Mouse (Mus musculus) urinary bladder, adult 18-20 months (tissue): ENCODE measurements around the gene Ndufa3.

Experiments used
- DNase-seq, 2 experiments: peaks; one replicate each; pipeline ENCODE4 v3.0.0; 2022; ENCODE audit warnings: low spot score in 2 of 2, mixed read lengths in 2 of 2

Gene Ndufa3

DNA sequence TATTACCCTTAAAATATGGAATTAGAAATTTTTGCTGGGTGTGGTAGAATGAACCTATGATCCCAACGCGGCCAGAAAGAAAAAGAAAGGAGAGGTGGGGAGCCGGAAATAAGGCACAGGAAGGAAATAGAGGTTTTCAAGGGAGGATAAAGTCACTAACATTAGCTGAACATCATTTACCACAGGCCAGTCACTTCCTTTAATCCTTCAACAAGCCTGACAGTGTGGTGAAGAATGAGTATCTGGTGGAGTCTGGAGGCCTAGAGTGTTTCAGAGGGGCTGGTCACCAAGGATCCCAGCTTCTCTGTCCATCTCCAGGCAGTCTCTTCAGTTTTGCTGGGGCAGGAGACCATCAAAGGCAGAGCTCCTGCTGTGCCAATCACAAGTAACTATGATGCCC is 6.7 kb upstream of the Ndufa3 start:
- no peak for DNase-seq

DNA sequence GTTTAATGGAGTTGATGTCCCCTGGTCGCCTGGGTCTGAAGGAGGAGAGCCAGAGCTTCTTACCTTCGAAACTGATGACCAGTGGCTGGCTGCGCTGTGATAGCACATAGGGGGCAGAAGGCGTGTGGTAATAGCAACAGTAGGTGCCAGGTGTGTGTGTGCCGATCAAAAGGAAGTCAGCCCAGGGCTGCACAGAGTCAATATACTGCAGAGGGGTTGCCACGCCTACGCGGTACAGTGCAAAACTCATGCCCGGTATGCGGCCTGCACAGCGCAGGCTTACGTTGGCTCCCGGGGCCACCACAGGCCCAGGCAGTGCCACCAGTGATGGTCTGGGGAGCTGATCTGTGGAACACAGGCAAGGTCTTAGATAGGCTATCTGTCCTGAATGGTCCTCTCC is 6.2 kb upstream of the Ndufa3 start:
- no peak for DNase-seq

DNA sequence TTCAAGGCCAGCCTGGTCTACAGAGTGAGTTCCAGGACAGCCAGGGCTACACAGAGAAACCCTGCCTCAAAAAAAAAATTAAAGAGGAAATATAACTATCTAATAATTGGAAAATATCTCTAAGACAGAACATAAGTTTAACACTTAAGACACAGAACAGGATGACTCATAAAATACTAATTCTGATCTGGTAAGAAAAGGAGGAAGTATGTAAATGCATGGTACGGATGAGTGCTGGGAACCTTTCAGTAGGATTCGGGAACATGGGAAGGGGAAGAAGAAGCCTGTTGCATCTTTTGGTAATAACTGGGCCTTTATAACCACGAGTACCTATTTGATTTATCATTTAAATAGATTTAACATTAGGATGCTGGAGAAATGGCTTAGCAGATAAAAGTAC is 3.2 kb upstream of the Ndufa3 start:
- DNase-seq, result no peak

DNA sequence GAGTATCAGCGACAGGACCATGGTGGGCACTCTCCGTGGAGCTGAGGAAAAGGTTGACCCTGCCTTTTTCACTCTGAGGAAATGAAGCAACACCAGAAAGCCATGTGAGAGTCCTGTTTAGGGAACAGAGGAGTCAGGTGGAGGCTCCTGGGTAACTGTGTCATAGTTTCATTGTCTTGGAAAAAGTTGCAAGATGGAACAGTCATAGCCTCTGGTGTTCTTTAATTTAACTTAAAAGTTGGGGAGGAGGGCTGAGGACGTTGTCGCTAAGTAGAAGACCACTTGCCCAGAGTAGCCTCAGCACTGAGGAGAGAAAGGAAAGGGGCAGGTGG is 1.1 kb upstream of the Ndufa3 start, which contains the start of gene Oscar:
TSS of gene Oscar (minus strand) at position 101 of the 332 bp plus-strand sequence.
- no peak for DNase-seq

DNA sequence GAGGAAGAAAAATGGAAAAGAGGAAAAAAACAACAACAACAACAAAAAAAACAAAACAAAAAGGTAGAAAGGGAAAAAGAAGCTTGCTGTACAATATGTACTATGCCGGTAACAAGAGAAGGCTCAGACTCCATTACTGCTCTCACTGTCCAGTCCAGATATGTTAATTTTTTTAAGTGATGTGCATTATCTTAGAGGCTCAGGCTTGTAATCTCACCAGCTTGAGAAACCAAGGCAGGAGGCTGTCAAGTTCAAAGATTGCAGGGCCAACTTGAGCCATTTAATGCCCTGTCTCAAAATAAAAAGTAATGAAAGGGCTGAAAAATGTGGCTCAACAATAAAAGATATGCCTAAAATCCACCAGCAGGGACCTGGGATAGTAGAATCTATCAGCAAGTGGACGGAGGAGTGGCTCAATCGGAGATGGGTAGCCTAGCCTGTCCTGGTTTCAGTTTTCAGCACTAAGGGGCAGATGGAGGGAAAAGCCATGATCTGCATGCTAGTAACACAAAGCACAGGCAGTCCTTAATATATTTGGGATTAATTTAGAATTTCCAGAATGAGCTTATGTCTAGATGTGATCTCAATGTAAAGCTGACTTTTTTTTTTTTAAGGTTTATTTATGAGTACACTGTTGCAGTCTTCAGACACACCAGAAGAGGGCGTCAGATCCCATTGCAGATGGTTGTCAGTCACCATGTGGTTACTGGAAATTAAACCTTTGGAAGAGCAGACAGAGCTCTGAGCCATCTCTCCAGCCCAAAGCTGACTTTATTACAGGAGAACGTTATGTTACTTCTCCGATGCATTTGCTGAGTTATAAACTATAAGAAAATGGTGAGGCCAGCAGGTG is 558 bp upstream of the Ndufa3 start:
- DNase-seq, result no peak

DNA sequence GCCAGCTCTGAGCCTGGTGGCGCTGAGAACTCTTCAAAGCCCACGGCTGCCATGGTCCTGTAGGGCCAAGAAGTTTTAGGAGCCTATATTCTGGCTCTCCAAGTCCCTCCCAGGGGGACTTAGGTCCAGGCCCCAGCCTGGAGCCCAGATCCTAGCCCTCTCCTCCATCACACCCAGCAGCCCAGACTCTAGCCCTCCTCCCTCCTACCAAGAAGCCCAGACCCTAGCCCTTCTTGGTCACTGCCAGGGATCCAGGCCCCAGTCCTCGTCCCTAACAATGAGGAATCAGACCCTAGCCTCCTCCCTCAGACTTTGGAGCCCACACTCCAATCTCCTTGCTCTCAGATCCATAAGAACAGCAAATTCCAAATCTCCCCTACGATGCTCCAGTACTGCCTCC is 11.9 kb downstream of the Ndufa3 start:
- DNase-seq, result no peak

DNA sequence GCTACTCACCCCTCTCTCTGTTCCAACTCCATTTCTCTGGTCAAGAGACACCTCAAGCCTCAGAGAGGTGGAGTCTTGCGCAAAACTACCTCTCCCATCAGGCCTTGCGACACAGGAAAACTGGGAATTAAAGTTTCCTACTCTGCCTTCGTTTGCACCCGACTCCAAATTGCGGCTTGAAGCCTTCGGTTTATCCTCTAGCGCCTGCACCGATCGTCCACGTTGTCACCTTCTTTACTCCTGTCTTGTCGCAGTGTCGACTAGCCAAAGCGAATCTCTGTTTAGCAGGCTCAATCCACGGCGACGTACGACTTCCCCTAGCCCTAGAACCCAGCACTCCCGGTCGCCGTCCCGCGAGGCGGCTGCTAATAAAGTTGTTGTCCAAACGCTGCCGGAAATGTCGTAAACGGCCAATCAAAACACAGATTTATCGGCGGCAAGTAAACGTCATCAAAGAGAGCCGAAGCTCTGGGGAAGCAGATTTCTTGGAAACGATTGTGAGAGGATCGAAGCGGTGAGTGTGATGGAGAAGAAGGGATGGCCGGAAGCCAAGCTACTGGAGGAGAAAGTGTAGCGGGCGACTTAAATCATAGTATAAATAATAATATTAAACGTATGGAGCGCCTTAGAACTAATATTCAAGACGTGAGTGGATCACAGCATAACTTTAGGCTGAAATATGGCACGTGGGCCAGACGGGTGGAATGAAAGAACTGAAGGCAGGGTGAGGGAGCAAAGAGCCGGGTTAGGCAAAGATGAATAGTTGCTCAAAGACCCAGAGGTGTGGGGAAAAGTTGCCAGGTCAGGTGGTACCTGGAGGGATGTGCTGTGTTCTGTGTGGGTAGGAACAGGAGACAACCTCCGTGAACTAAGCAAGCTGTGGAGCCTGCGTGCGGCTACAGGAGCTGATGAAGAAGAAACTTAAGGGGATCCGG is 12.6 kb downstream of the Ndufa3 start, which contains the start of the genes Tfpt and Prpf31:
TSS of gene Tfpt (minus strand) at position 387 of the 935 bp plus-strand sequence.
TSS of gene Prpf31 (plus strand) at position 443 of the 935 bp plus-strand sequence.
- peak; percentile 91 to 92 for DNase-seq

DNA sequence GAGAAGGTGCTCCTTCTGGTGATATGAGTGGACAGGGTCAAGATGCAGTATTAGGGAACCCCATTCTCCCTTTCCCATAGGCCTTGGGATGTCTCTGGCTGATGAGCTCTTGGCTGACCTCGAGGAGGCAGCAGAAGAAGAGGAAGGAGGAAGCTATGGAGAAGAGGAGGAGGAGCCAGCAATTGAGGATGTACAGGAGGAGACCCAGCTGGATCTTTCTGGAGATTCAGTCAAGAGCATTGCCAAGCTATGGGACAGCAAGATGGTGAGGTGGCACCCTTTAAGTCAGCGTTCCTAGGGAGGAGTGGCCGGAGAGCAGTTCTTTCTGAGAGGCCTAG is 13.3 kb downstream of the Ndufa3 start:
- DNase-seq, result no peak

DNA sequence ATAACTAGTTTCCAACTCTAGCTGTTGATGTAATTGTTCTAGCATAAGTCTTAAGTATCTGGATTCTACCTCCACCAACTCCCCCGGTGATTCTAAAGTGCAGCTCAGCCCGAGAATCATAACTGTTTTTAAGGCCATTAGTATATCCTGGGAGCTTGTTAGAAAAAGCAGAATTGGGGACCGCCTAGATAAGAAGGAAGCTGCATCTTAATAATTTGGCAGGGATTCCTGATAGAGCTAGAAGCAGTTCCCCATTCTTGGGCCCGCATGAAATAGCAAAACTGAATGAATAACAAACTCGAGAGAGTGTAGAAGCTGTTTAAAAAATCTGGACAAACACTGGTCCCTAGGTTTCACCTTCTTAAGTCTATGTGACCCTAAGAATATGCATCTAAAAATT is 26.2 kb downstream of the Ndufa3 start:
- DNase-seq, result no peak

DNA sequence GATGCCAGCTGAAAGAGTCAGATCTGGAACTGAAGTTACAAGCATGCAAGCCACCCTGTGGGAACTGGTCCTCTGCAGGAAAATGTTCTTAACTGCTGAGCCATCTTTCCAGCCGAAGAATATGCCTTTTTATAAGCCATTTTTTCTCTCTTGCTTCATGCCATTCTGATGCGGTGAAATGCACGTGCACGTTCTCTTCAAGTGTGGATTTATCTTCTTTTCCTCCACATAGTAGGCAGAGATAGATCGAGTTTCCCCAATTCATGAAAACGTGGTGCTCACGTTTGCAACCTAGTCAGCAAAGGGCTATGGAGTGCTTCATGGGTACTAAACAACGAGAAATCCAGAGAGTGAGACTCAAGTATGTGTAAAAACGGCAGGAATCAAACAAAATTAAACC is 26.7 kb downstream of the Ndufa3 start:
- no peak for DNase-seq

DNA sequence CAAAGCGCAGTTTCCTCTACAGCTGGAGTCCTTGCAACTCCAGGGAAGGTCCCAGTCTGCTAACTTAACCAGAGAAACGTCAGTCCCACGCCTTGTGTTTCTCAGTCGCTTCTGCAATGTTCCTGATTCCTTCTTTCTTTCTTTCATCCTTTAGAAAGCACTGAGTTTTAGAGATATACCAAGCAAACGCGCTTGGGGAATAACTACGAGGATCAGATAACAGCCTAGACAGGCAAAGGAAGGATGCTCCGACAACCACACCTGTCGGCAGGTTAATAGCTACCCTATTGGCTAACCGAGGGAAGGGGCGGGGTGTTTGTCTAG is 27.1 kb downstream of the Ndufa3 start:
- peak in 1 of 2 experiments; percentile 93 for DNase-seq

DNA sequence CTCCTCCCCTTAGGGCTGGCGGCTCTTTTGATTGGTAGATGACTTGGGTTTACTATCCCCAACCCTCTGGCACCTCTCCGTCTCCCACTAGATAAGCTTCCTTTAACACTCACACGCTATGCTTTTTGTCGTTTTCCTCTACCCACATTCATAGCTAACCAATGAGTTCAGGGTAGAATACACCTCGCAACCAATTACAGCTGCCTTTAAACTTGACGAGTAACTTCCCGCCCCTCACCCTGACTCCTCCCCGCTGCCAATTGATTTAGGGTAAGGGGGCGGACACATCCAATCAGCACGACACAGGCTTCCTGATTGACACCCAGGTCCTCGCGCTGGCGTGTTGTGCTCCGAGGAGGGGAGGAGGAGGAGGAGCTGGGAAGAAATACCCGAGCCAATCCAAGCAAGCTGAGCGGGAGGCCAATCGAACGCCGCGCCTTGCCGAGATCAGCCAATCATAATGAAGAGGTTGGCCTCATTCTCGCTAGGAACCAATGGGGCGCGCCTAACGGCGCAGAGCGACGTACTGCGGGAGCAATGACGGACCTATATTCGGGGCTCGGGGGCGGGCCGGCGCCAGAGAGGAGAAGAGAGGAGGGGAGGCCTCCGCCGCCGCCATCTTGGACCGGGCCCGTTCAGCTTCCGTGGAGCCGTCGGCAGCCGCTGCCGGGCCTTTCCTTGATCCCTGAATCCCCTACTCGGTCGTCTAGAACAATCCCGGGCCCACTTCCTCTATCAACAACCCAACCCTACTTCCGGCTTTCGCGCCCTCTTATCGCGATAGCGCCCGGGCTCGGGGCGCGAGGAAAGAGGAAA is 27.7 kb downstream of the Ndufa3 start, which contains the start of gene Cnot3:
TSS of gene Cnot3 (plus strand) at position 597 of the 816 bp plus-strand sequence.
- DNase-seq, result peak; percentile 91 to 99

DNA sequence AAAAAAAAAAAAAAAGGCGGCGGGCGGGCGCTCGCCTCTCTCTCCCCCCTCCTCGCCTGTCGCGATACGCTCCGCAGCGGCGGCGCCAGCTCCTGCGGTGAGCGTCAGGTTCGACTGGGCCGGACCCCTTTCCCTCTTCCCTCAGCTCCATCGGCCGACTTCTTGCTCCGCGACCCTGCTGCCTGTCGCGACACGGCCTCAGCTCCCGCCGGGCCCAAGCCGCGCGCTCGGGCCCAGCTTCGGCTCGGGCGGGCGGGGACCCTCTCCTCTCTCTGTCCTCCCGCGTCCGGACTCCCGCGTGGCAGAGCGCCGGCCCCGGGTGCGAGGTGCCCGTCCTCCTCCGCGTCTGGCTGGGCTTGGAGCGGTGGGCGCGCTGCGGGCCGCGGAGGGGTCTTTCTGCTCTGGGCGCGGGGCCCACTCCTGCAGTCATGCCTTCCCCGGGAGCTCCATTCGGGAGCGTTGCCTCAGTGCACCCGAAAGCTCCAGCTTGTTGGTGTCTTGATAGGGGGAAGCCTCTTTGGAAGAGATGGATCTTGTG is 28.4 kb downstream of the Ndufa3 start:
- no peak for DNase-seq

DNA sequence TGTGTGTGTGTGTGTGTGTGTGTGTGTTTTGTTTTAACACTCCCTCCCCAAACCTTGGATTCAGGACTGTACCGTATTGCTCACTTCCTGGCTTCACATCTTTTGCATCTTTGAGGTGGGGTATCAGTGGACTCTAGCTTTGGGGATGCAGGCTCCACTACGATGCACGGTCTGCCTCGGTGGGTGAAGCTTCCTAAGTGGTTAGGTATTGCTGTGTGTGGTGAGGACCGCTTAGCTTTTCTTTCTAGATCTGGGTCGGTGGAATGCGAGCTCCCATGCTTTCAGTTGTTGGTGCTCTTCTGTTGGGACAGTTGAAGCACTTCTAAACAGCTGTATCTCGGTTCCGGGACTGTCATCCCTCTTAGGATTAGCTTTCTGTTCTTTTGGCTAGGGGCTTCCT is 29.0 kb downstream of the Ndufa3 start:
- DNase-seq, result no peak

DNA sequence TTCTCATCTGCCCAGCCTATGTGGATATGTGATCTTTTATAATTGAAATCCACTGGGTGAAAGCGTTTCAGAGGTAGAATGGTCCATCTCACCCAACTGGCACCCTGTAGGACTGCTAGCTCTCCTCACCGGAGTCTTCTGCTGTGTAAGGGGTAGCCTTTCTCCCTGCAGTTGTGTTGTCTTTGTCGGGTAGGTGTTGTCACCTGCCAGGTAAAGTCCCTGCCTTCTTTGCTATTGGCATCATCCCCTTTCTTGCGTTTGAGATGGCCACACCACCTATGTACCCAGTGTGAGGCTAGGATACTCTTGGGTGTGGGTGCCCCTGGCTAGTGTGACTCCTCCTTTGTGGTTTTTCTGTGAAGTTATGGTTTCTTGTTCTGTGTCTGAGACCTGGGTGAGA is 29.5 kb downstream of the Ndufa3 start:
- DNase-seq, result no peak

DNA sequence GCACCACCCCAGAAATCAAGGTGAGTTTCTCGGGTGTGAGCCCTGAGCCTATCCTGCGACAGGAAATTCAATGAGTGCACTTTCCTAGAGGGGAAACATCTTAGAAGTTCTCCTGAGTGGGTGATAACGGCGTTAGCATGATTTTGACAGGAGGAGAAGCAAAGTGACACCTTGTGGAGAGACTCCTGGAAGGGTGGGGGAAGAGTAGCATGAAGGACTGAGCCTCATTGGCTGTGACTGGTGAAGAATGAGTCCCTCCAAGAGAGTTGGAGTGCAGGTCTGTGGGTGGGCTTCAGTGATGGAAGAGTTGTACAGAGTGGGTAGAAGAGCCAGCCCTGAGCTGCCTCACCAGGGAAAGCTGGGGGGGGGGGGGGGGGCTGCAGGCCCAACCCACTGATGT is 39.8 kb downstream of the Ndufa3 start:
- DNase-seq, result no peak

DNA sequence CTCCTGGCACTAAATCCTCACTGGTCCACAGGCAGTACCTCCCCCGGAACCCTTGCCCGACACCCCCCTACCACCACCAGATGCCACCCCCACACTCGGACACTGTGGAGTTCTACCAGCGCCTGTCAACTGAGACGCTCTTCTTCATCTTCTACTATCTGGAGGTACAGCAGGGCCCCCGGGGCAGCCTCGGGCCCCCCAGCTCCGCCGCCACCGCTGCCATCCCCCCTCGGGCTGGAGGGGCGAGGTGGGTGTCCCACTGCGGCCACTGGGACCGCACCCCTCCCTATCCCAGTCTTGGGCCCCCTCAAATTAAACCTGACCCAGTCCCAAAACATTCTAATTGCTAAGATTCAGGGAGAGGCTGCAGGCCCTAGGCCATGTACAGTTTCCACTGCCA is 41.4 kb downstream of the Ndufa3 start:
- no peak for DNase-seq

DNA sequence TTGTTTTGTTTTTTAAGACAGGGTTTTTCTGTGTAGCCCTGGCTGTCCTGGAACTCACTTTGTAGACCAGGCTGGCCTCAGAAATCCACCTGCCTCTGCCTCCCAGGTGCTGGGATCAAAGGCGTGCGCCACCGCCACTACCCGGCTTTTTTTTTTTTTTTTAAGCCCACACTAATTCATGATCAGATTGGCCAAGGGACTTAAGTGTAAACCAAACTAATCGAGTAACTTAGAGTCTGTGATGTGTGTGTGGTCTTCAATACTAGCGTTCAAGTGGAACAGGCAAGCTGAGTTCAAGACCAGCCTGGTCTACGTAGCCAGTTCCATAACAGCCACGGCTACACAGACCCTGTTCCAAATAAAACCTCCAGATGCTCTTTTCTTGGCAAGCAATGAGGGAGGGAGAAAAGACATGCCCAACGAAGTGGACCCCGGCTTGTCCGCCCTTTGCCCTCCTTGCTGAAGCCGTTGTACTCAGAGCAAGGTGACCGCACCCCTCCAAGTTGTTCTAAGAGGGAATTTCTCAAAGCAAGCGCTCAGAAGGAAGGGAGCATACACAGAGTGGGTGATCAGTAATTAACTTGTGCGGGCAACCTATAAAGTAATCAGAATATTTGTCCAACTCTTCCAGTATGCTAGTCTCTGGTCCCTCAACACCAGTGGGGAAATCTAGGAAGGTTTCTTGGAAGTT is 47.5 kb downstream of the Ndufa3 start:
- no peak for DNase-seq

DNA sequence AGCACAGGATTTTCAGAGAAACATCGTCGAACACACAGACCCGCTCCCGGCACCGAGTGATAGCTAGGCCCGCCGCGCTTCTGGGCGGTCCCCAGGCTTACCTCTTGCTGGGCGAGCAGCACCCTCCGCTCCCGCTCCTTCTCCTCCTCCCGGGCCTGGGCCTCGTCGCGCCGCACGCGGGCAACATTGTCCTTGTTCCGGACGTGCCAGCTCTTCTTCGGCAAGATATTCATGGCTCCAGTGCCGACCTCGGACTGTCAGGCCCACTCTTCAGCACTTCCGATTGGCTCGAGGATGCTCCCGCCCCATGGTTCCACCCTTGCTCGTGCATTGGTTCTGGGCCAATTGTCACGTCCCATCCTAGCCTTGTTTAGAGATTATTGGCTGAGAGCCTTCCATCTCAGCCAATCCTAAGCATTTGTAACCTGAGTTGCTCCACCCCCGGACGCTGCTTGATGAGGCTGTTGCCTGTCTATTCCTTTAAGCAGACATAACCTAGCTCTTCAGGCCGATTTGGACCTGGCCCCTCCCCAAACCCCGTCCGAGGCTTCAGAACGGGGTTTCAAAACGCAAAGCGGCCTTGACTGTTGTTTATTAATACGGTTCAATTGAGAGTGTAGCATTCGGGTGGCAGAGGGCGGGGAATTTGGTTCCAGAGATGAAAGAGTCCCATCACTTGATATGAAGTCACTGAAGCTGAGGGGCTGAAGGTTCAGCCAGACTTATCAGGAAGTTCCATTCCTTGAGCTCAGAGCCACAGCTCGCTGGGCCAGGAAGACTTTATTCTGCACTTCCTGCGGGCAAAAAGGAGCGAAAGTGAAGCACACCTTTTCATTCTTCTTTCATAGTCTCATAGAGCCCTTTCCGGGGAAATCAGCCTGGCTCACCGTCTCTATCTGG is 48.3 kb downstream of the Ndufa3 start, which contains the start of gene Leng1:
TSS of gene Leng1 (minus strand) at position 626 of the 900 bp plus-strand sequence.
- DNase-seq, result peak; percentile 89 to 96

DNA sequence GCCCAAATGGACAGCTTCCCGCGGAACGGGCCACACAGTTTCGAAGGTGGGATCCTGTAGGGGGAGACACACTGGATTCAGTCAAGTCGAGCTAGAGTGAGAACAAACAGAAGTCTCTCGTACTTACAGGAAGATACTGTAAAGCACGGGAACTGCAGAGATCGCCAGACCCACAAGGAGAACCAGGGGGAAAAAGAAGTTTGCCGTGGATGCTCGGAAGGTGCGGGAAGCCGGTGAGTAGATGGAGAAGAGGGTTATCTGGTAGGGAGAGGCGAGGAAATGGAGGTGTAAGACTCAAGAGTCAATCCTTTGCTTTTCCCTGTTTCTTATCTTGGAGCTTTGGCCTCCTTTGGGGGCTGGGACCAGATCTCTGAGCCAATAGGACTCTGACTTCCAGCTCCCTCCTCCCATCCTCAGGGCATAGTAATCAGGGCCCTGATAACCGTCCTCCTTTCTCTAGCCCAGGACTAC is 49.8 kb downstream of the Ndufa3 start:
- no peak for DNase-seq
